Mouse (Mus musculus) kidney, embryonic 14.5 days (tissue): Measurements from ENCODE around the gene Traf4. TPM values are rescaled to one million over a fixed set of nuclear protein-coding genes. Genes with fewer than 3 reads are reported as not detected.

Experiments
- ATAC-seq: fragments of 200-750 bp; cut with Nextera tagmentation; 2 replicates; pipeline ENCODE4 v1.8.0; 2017; ENCODE audit warnings: moderate number of reproducible peaks, mild to moderate bottlenecking, moderate TSS enrichment, moderate library complexity; ENCODE audit not compliant: low FRiP score, low TSS enrichment
- H3K27ac ChIP-seq: fragments of 300-500 bp; sonication (generic); 2 replicates; pipeline ENCODE4 v1.5.1; 2014; ENCODE audit warnings: low read depth, mild to moderate bottlenecking, low read length, moderate library complexity, mixed read lengths
- H3K27me3 ChIP-seq: fragments of 300-500 bp; sonication (generic); 2 replicates; pipeline ENCODE4 v1.6.1; 2014; ENCODE audit warnings: mild to moderate bottlenecking, low read length; ENCODE audit not compliant: control insufficient read depth, insufficient read depth
- H3K36me3 ChIP-seq: fragments of 300-500 bp; sonication (generic); 2 replicates; pipeline ENCODE4 v1.6.1; 2014; ENCODE audit warnings: low read length, mixed read lengths; ENCODE audit not compliant: control insufficient read depth, insufficient read depth
- H3K4me1 ChIP-seq: fragments of 300-500 bp; sonication (generic); 2 replicates; pipeline ENCODE4 v1.6.1; 2014; ENCODE audit warnings: low read length, mixed read lengths; ENCODE audit not compliant: control insufficient read depth, insufficient read depth
- H3K4me2 ChIP-seq: fragments of 300-500 bp; sonication (generic); replicated peaks from 2 replicates; pipeline ENCODE4 v1.6.1; 2014; ENCODE audit warnings: low read depth, mild to moderate bottlenecking, low read length
- H3K4me3 ChIP-seq: fragments of 300-500 bp; sonication (generic); 2 replicates; pipeline ENCODE4 v1.5.1; 2014; ENCODE audit warnings: mild to moderate bottlenecking, low read length
- H3K9ac ChIP-seq: fragments of 300-500 bp; sonication (generic); 2 replicates; pipeline ENCODE4 v1.6.1; 2014; ENCODE audit warnings: low read depth, mild to moderate bottlenecking, low read length, moderate library complexity
- H3K9me3 ChIP-seq: fragments of 300-500 bp; sonication (generic); 2 replicates; pipeline ENCODE4 v1.6.1; 2016; ENCODE audit warnings: low read length; ENCODE audit not compliant: control insufficient read depth
- WGBS: fragments of 180-500 bp; shearing (Covaris S2); extraction: QIAGEN DNeasy Blood & Tissue Kit; methylation state at CpG from one replicate; pipeline ENCODE4 v1.1.7; 2014; 5-methylcytosine and 5-hydroxymethylcytosine counted together
- polyA plus RNA-seq: library from polyadenylated mRNA; unstranded; fragments of >200 nt; fragmentation: Nextera tagmentation; extraction: Ambion mirVana; gene quantifications from 2 replicates; pipeline ENCODE4 v1.2.1, GENCODE M21; 2014

Gene Traf4
- polyA plus RNA-seq, 1 experiment from 2014 or later = 68.2 TPM

GRCm38 (mm10) chr11:78183884-78184514, 18.6 kb upstream of the Traf4 start:
- Histone ChIP-seq H3K9me3 (no peaks in the 10 kb centered on the region), H3K4me3 (peak overlapping the region; percentile 98; the same call in 1 of the 2 replicates), H3K36me3 (peaks cover 34% of the 10 kb centered on the region), H3K4me2 (peak overlapping the region; percentile 40), H3K27me3 (no peaks in the 10 kb centered on the region), H3K27ac (peak overlapping the region; percentile 37; the same call in 1 of the 2 replicates), H3K9ac (no peak overlapping the region), H3K4me1 (peaks cover 32% of the 10 kb centered on the region)
- WGBS = 55% methylated on average over 10 of the region's 10 CpGs
- ATAC-seq = no peak

- no peaks in the 10 kb centered on the region for H3K27me3 ChIP-seq
- no peaks in the 10 kb centered on the region for H3K9me3 ChIP-seq
- peak; percentile 83 for ATAC-seq
- H3K4me2 ChIP-seq = peak within 1 kb of the TSS; percentile 71
- under 1% methylated on average over 38 of the region's 38 CpGs for WGBS
- H3K4me3 ChIP-seq = peak within 1 kb of the TSS; percentile 98
- peaks cover 34% of the 10 kb centered on the region for H3K36me3 ChIP-seq
- H3K4me1 ChIP-seq = peaks cover 32% of the 10 kb centered on the region
- peak within 1 kb of the TSS; percentile 98 for H3K9ac ChIP-seq
- peak within 1 kb of the TSS; percentile 96 for H3K27ac ChIP-seq
Observed at GRCm38 (mm10) chr11:78182961-78183844, 17.8 kb upstream of the Traf4 start, which contains the start of gene Rpl23a. Gene Rpl23a (minus strand): TSS chr11:78183584.

- Histone ChIP-seq H3K27ac (no peak overlapping the region), H3K36me3 (peaks cover 34% of the 10 kb centered on the region), H3K9ac (peak overlapping the region; percentile 98), H3K9me3 (no peaks in the 10 kb centered on the region), H3K4me2 (peak overlapping the region; percentile 71), H3K4me1 (peaks cover 32% of the 10 kb centered on the region), H3K4me3 (peak overlapping the region; percentile 98), H3K27me3 (no peaks in the 10 kb centered on the region)
- WGBS = 6% methylated on average over 7 of the region's 7 CpGs
- ATAC-seq = no peak
Observed at GRCm38 (mm10) chr11:78182450-78182849, 17.1 kb upstream of the Traf4 start.

- Histone ChIP-seq H3K9me3 (no peaks in the 10 kb centered on the region), H3K27ac (no peak overlapping the region), H3K4me2 (peak overlapping the region; percentile 71), H3K4me3 (peak overlapping the region; percentile 98), H3K27me3 (no peaks in the 10 kb centered on the region), H3K4me1 (peaks cover 32% of the 10 kb centered on the region), H3K36me3 (peaks cover 34% of the 10 kb centered on the region), H3K9ac (peak overlapping the region; percentile 98; the same call in 1 of the 2 replicates)
- WGBS = 35% methylated on average over 2 of the region's 2 CpGs
- no peak for ATAC-seq
Observed at GRCm38 (mm10) chr11:78181830-78182357, 16.5 kb upstream of the Traf4 start.

- Histone ChIP-seq H3K9ac (peak overlapping the region; percentile 69; the same call in 1 of the 2 replicates), H3K4me1 (peaks cover 32% of the 10 kb centered on the region), H3K9me3 (no peaks in the 10 kb centered on the region), H3K27me3 (no peaks in the 10 kb centered on the region), H3K4me2 (peak overlapping the region; percentile 59), H3K36me3 (peaks cover 34% of the 10 kb centered on the region), H3K27ac (0 out of 2 replicates have a peak overlapping the region, but pooled peaks have one; percentile 7), H3K4me3 (peak overlapping the region; percentile 60; the same call in 1 of the 2 replicates)
- ATAC-seq = no peak
- 70% methylated on average over 6 of the region's 6 CpGs for WGBS
Observed at GRCm38 (mm10) chr11:78180081-78180761, 14.8 kb upstream of the Traf4 start.

- 28% methylated on average over 8 of the region's 8 CpGs for WGBS
- H3K27ac ChIP-seq = peak overlapping the region; percentile 98; the same call in 1 of the 2 replicates
Observed at GRCm38 (mm10) chr11:78179438-78179999, 14.1 kb upstream of the Traf4 start.

GRCm38 (mm10) chr11:78178859-78179437, 13.6 kb upstream of the Traf4 start:
- peak overlapping the region; percentile 60 for H3K4me3 ChIP-seq
- H3K4me2 ChIP-seq = peak overlapping the region; percentile 59
- no peaks in the 10 kb centered on the region for H3K27me3 ChIP-seq
- peak overlapping the region; percentile 69 for H3K9ac ChIP-seq
- peak overlapping the region; percentile 98 for H3K27ac ChIP-seq
- peaks cover 32% of the 10 kb centered on the region for H3K4me1 ChIP-seq
- no peak; the same call in 1 of the 2 replicates for ATAC-seq
- no peaks in the 10 kb centered on the region for H3K9me3 ChIP-seq
- peaks cover 34% of the 10 kb centered on the region for H3K36me3 ChIP-seq
- WGBS = under 1% methylated on average over 29 of the region's 29 CpGs

More at GRCm38 (mm10) chr11:78179438-78179999, 14.1 kb upstream of the Traf4 start:
- H3K4me1 ChIP-seq = peaks cover 32% of the 10 kb centered on the region
- H3K4me2 ChIP-seq = peak overlapping the region; percentile 59
- H3K9ac ChIP-seq = peak overlapping the region; percentile 69
- H3K9me3 ChIP-seq = no peaks in the 10 kb centered on the region
- peaks cover 34% of the 10 kb centered on the region for H3K36me3 ChIP-seq
- no peaks in the 10 kb centered on the region for H3K27me3 ChIP-seq
- ATAC-seq = no peak
- peak overlapping the region; percentile 60 for H3K4me3 ChIP-seq
